Mouse (Mus musculus): ENCODE measurements around the gene Gm9970.

The Gm9970 gene

GRCm38 (mm10) chr5:31240637-31241521 lies at the start of gene Gm9970, which contains the start of gene Nrbp1:
TSS of gene Gm9970 (minus strand) at chr5:31241232.
TSS of gene Nrbp1 (plus strand) at chr5:31240864.
- peak; percentile 98 for DNase-seq (ENCODE audit: low read depth, low spot score)

GRCm38 (mm10) chr5:31289626-31290230 lies 48.7 kb upstream of the Gm9970 start:
- peak; percentile 28 for DNase-seq (ENCODE audit: low read depth, low spot score)

- peak; percentile 20 for DNase-seq (ENCODE audit: low read depth, low spot score)
Observed at GRCm38 (mm10) chr5:31288655-31289054, 47.6 kb upstream of the Gm9970 start.

- DNase-seq (ENCODE audit: low read depth, low spot score): peak; percentile 13
Observed at GRCm38 (mm10) chr5:31288225-31288624, 47.2 kb upstream of the Gm9970 start.

- DNase-seq (ENCODE audit: low read depth, low spot score): peak; percentile 47
Observed at GRCm38 (mm10) chr5:31279245-31279988, 38.4 kb upstream of the Gm9970 start.

GRCm38 (mm10) chr5:31273018-31273417 lies 32.0 kb upstream of the Gm9970 start:
- DNase-seq (ENCODE audit: low read depth, low spot score): no peak

GRCm38 (mm10) chr5:31267686-31268085 lies 26.7 kb upstream of the Gm9970 start:
- DNase-seq (ENCODE audit: low read depth, low spot score): no peak

- DNase-seq (ENCODE audit: low read depth, low spot score): no peak
Observed at GRCm38 (mm10) chr5:31266101-31266500, 25.1 kb upstream of the Gm9970 start.

GRCm38 (mm10) chr5:31257616-31258015 lies 16.6 kb upstream of the Gm9970 start:
- DNase-seq (ENCODE audit: low read depth, low spot score): no peak

- peak; percentile 31 for DNase-seq (ENCODE audit: low read depth, low spot score)
Observed at GRCm38 (mm10) chr5:31255971-31256370, 14.9 kb upstream of the Gm9970 start.

- DNase-seq (ENCODE audit: low read depth, low spot score): no peak
Observed at GRCm38 (mm10) chr5:31255381-31255780, 14.3 kb upstream of the Gm9970 start.

GRCm38 (mm10) chr5:31254901-31255300 lies 13.9 kb upstream of the Gm9970 start:
- no peak for DNase-seq (ENCODE audit: low read depth, low spot score)

GRCm38 (mm10) chr5:31254452-31254851 lies 13.4 kb upstream of the Gm9970 start:
- DNase-seq (ENCODE audit: low read depth, low spot score): no peak

GRCm38 (mm10) chr5:31253806-31254205 lies 12.8 kb upstream of the Gm9970 start:
- no peak for DNase-seq (ENCODE audit: low read depth, low spot score)

- no peak for DNase-seq (ENCODE audit: low read depth, low spot score)
Observed at GRCm38 (mm10) chr5:31252795-31253545, 11.9 kb upstream of the Gm9970 start.

GRCm38 (mm10) chr5:31252151-31252550 lies 11.1 kb upstream of the Gm9970 start:
- DNase-seq (ENCODE audit: low read depth, low spot score): no peak

- DNase-seq (ENCODE audit: low read depth, low spot score): peak; percentile 72
Observed at GRCm38 (mm10) chr5:31251541-31252101, 10.6 kb upstream of the Gm9970 start, which contains the start of gene Krtcap3. TSS of gene Krtcap3 (plus strand) at chr5:31251691.

- DNase-seq (ENCODE audit: low read depth, low spot score): no peak
Observed at GRCm38 (mm10) chr5:31250716-31251115, 9.7 kb upstream of the Gm9970 start.

GRCm38 (mm10) chr5:31242191-31242590 lies 1.2 kb upstream of the Gm9970 start:
- no peak for DNase-seq (ENCODE audit: low read depth, low spot score)

GRCm38 (mm10) chr5:31241522-31242034 lies 546 bp upstream of the Gm9970 start:
- DNase-seq (ENCODE audit: low read depth, low spot score): peak; percentile 25

GRCm38 (mm10) chr5:31226641-31227040 lies 14.4 kb downstream of the Gm9970 start:
- DNase-seq (ENCODE audit: low read depth, low spot score): peak; percentile 63
